Mouse (Mus musculus) lung, postnatal 25 days (tissue): ENCODE measurements at regions not wholly inside any gene's neighbourhood (a gene's known extent, or its start where the extent isn't known, plus 50 kb on each side); places are given as distances from the start of the nearest gene placed in this dataset.

ENCODE experiments used
- DNase-seq: peaks from one replicate; pipeline ENCODE4 v3.0.0; 2022; ENCODE audit warnings: low spot score

DNA sequence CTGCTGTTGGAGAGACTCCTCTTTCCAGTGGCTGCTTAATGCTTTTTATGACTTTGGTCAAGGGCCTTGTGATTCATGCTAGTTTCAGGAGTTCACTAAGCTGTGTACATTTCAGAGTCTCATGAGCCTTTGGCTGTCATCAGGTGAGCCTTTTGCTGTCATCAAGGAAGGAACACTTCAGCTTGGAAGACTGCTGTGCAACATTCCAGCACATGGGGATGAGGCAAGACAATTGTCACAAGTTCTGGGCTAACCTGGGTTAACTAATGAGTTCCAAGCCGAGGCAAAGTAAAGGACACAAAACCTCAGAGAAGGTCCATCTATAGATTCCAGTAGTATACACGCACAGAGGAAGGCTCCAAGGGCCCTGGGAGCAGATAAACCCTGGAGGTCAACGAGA is 124.8 kb upstream of the Eef2kmt start:
- no peak for DNase-seq

DNA sequence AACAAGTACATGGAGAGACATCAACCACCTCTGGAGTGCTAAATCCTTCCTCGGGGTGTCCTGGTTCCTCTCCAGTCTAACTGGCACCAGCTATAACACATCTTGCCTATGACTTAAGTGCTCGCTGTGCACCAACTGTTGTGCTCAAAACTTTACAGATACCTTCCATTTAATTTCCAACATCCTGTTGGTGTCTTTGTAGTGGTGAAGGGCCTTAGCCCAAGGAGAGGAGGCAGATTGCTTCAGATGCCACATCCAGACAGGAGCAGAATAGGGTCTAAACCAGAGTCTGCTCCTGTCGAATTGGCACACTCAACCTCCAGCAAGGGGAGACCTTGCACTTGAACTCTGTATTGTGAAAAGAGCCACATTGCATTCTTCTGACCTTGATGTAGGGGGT is 121.2 kb upstream of the Eef2kmt start:
- DNase-seq, result no peak

DNA sequence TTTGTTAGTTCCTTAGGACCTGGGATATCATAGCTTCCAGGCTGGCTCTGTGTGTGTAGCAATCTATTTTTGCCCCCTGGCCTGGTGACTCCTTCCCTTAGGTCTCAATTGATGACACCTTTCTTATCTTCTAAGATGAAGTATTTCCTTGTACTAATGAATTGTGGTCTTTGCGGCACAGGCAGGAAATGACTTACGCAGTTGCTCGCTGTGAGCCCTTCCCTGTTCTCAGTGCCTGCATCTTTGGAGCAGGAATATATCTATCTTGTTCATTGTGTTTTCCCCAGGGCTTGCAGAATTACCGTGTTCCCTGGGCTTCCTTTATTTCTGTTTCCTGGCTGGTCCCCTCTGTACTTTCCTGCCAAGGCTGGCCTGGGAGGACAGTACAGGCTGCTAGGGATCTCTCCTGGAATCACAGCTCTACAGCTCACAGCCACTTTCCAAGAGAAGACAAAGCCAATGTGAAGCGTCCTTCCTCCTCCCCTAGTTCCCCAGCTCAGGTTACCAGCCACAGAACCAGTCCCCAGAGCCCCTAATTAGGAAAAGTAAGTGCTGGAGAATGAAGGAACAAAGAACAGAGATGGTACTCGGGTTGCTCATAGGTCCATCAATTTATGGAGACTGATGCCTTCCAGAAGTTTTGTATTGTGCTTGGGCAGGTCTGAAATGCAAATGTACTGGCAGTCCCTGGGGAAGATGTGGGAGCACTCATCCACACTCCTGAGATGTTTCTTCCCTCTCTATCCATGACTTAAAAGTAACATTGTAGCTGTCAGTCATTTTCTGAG is 119.2 kb upstream of the Eef2kmt start:
- DNase-seq, result no peak

DNA sequence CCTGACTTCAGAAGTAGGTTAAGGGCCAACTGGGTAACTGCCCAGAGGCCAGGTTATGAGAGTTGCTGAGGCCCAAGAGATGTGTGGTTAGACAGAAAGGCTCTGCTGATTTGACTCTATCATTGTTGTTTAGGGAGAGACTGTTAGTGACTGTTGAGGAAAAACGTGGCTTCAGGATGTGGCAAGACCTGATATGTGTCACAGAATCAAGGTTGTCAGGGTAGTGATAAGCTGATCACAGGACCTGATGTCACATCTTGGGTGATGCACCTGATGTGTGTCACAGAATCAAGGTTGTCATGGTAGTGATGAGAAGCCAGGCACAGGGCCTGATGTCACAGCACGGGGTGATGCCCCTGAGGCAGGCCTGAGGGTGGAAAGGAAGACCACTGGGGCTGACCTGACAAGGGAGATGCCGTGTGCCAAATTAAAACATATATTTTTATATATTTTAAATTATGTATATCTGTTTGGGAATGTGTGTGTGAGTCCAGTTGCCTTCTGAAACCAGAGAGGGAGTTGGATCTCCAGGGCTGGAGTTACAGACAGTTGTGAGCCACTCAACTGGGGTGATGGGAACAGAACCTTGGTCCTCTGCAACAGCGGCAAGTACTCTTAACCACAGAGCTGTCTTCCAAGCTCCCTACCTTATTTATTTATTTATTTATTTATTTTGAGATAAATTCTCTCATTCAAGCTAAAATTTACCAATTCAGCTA is 115.6 kb upstream of the Eef2kmt start:
- no peak for DNase-seq

DNA sequence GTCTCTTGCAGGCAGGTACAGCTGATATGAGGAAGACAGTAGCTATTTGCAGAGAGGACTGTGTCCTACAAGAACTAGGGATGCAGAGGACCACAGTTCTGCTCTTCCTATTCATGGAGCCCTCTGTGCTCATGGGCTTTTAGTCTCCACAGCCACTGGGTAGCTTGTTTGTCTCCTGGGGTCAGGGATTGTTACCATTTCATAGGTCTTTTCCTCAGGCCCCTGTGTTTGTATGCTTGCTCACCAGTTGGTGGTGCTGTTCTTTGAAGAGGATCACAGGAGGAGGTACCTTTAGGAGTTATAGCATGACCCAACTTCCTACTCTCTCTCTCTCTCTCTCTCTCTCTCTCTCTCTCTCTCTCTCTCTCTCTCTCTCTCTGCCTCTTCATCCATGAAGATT is 114.7 kb upstream of the Eef2kmt start:
- DNase-seq, result no peak

DNA sequence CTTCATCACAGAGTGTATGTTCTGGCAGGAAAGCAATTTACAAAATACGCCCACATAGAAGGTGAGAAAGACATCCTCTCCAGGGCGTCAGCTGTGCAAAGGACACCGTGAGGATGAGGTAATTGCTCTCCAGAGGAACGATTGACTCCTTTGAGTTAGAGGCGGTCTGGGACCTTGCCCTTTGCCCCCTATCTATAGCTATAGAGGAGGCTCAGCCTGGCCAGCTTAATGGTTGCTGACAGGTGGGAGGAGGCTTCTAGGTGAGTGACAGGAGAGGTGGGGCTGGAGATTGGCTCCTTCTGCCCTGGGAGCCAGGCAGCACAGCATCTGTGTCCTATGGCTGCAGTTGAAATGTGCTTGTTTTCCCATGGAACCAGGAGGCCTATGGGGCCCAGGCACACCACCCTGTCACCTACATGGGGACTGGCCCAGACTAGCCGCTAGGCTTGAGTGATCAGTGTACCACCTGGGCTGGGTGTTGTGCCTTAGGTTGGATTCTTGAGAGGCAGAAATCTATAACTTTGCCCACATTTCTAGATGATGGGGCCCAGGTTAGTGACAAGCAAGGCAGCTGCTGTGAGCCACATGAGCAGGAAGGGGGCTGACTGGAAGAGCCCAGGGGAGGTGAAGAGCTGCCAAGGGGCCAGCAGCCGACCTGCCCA is 113.2 kb upstream of the Eef2kmt start:
- DNase-seq, result no peak

DNA sequence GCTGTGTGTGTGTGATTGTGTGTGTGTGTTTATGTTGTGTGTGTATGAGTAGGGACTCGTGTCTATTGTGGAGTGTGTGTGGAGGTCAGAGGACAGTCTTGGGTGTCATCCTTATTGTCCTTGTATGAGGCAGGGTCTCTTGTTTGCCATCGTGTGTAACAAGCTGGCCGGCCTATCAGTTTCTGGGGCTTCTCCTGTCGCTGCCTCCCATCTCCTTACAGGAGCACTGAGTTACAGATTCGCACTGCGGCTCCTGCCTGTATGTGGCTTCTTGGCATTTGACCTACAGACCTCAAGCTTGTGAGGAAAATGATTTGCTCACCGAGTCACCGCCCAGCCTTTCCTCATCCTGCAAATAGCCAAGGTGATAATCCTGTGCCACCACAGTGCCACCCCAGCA is 112.6 kb upstream of the Eef2kmt start:
- DNase-seq, result no peak

DNA sequence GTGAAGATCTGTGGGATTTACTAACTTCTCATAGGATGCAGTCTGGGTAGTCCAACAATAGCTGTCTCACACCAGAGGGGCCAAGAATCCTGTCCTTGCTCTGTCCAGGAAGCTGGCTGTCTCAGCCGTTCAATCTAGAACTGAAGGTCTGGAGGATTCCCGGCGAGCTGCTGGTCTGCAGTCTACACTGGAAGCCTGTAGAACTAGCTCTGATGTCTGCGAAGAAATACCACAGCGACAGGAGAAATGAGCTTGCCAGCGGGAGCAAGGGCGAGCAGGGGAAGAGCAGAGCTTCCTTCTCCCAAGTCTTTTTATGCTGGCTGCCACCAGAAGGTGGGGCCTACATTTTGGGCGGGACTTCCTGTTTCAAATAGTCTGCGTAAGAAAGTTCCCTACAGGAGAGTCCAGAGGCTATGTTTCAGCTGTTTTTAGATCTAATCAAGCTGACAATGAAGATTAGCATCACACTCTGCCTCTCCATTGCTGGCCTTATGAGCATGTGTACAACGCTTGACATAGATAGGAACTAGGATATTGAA is 111.9 kb upstream of the Eef2kmt start:
- DNase-seq, result no peak

DNA sequence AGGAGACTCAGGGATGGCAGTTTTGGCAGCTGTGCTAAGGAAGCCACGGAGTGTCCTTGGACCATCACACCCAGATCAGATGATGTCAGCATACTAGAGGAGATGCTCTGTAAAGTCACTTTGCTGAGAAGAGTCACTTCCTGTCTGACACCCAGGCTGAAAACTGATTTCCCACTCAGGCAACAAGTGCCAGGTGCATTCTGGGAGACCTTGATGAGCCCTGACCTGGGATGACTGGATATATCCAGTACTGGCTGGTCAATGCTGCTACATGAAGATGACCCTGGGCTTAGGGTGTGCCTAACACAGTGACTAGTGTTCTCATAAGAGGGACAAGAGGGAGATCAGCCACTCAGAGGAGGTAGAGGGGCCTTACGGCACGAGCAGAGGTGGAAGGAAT is 110.2 kb upstream of the Eef2kmt start:
- no peak for DNase-seq

DNA sequence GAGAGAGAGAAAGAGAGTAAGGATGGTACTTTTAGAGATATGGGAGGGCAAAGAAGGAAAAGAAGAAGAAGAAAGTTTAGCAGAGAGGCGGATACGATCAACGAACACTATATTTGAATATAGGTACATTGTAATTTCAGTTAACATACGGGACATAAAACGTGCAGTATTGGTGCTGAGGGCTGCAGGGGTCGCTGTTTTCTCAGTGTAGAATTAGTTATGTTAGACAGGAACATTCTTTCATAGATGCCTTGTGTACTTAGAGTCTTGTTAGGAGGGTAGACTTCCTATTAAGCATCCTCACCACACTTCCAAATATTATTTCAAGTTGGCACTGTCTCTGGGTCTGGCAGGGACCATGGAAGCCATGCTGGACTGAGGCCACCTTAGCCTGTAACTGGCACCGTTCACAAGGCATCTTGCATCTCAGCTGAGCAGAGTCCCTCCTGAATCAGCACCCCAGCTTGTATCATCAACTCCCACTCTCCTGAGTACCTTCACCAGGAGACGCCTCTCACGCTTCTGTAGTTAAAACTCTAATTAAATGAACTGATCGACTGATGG is 107.3 kb upstream of the Eef2kmt start:
- no peak for DNase-seq

DNA sequence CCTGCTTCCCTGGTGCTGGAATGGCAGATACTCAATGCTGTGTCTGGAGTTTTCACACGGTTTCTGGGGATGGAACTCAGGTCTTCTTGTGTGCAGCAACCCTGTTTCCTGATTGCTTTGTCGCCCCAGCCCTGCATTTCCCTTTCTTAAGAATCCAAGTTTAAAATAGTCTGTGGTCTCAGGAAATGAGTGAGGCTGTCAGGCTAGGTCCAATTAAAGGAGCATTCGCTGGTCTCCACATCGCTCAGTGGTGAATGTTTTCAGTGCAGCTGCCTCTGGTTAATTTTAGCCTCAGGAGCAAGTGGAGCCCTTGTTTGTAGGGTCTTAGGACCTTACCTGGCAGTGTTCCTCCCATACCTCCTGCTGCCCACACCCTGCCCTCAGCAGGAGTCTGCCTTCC is 103.4 kb upstream of the Eef2kmt start:
- DNase-seq, result no peak

DNA sequence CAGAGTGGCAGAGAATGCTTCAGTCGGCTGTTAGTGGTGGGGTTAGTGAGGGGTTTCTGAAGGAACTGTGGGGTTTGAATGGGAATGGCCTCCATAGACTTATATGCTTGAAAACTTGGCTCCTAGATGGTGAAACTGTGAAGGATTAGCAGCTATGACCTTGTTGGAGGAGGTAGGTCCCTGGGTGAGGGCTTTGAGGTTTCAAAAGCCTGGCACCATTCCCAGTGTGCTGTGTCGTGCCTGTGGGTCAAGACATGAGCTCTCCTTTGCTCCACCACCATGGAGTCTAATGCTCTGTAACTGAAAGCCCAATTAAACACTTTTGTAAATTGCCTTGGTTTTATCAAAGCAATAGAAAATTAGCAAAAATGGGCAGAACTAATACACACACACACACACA is 98.1 kb upstream of the Eef2kmt start:
- DNase-seq, result no peak

DNA sequence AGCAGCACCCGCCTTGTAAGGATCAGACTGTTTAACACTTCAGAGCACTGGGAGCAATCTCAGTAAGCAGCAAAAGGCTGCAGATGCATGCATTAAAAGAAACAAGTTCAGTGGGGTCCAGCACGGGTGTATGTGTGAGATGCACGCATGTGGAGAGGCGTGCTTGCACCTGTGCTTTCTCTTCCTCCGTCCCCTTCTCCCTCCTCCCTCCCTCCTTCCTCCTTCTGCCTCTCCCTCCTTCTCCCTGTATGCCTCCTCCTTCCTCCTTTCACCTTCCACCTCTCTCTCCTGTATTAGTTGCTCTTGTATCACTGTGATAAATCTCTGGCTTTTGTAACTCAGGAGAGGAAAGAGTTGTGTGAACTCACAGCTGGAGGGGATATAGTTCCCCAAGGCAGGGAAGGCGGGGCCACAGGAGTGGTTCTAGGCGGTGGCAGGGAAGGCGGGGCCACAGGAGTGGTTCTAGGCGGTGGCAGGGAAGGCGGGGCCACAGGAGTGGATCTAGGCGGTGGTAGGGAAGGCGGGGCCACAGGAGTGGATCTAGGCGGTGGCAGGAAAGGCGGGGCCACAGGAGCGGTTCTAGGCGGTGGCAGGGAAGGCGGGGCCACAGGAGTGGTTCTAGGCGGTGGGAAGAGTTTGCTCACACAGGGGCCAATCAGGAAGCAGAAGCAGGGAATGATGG is 96.2 kb upstream of the Eef2kmt start:
- peak; percentile 43 for DNase-seq

DNA sequence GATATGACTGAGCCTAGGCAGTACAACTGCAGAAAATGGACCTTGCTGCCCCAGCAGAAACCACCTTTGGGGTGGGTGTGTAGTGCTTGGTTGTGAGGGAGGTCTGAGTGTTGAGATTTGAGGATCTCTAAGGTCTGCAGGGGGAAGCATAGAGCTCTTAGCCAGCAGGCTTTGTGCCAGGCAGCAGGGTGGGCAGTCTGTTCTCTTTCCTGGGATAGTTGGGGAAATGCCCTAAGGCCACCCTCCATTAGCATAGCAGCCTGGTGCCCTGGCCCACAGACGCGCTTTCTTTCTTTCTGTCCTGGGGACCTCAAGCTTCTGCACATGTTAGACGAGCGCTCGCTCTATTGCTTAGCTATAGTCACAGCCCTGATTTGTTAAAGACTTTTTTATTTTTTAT is 91.4 kb upstream of the Eef2kmt start:
- DNase-seq, result no peak

DNA sequence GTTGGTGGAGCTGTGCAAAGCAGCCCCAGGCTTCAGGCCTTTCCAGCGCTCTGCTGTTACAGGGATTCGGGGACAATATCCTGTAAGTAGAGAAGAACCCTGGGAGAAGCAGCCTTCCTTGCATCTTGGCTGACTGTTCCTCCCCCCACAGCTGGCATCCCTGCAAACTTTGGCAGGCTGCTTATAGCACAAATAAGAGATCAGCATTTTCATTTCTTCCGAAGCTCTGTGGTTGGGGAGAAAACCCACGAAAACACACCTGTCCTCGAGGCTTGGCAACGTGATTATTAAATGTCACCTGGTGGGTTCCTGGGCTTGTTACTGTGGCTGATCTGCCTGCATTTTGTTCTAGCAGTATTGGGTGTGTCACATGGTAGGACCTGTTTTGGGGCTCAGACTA is 86.5 kb upstream of the Eef2kmt start:
- no peak for DNase-seq

DNA sequence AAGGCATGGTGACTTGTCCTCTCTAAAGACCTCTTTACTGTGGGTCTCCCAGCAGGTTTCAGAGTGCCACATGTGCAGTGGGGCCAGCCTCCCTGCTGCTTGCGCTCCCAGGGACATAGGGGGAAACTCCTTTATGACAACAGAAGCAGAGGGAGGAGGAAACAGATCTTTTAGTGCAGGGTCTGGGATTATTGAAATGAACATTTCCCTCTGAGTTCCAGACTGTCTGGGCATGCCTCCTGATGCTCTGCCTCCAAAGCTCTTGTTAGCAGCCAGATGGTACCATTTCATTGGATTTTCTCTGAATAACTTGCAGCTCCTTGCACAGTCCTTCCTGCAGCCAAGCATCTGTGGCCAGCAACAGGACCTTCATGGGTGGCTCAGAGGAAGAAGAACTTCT is 60.5 kb upstream of the Eef2kmt start:
- no peak for DNase-seq

DNA sequence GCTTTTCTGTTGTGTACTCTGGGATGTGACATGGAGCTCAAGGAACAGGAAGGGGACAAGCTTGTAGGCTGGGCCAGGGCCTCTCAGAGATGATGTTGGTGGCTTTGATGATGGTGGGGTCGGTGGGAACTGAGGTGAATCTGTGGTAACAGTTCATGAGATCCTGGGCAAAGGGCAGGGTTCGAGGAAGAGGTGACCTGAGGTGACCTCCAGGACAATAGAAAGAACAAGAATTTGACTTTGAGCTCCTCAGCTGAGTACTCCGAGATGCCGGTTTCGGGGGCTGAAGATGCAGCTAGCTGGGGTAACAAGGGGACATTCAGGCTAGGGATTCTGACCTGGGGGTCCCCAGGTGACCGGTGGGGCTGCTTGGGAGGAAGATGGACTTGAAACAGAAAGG is 57.5 kb upstream of the Eef2kmt start:
- no peak for DNase-seq

DNA sequence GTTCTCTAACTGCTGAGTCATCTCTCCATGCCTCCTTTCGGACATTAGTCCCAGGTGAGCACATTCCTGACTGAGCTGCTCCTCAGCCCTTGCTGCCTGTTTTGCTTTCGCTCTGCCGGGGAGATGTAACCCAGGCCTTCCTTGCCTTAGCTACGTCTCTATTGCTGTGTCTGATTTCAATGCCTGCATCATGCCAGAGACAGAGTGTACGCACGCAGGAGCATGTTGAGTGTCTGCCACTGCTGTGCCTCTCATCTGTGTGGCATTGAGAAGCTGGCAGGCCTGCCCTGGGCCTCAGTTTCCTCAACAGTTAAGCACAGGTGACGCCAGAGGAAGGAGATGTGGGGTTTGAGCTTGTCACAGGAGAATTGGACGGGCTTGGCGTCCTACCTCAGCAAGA is 55.7 kb upstream of the Eef2kmt start:
- DNase-seq, result no peak

DNA sequence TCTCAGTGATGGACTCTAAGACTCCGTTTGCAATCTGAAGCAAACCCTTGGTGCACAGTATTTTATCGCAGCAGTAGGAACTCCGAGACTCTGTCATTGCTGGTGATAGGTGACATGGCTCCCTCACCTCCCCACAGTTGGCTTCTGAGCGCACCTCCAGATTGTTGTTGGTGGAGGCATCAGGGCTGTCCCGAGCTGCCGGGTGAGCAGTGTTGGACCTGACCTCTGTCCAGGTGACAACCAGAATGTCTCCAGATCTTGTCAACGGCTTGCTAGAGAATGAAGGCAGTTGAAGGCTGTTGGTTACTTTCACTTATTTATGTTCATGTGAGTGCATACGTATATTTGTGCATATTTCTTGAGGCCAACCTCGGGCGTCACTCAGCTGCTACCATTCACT is 55.0 kb upstream of the Eef2kmt start:
- no peak for DNase-seq

DNA sequence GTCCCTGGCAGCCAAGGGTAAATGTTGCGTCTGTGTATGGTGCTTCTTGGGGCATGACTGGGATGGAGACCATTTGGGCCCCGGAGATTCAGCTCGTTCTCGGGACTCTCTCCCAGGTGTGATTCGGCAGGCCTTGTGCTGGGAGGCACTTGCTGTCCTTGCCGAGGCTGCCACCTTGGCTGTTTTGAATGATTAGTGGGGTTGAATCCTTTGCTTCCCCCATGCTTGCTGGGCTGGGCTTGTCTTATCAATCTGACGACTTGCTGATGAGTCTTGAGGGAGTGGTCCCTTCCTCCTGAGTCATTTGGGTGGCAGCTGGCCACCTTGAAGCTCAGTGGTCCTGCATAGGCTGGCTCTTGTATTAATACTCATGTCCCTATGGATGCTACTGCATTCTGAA is 52.0 kb upstream of the Eef2kmt start:
- DNase-seq, result no peak

DNA sequence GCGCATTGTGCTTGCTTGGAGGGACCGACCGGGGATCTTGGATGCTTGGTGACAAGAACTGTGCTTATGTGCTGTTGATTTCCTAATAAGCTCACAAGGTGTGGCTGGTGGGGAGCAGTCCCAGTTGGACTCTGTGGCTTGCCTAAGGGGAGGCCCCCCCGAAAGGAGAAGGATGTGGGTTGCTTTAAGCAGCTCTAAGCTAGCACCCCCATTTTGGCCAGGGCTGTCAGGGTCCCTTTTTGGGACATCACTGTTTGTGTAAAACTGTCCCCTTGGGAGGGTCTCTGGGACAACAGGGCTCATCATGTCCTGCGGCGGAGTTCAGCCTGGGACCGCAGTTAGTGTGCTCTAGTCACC is 51.4 kb upstream of the Eef2kmt start:
- DNase-seq, result no peak

DNA sequence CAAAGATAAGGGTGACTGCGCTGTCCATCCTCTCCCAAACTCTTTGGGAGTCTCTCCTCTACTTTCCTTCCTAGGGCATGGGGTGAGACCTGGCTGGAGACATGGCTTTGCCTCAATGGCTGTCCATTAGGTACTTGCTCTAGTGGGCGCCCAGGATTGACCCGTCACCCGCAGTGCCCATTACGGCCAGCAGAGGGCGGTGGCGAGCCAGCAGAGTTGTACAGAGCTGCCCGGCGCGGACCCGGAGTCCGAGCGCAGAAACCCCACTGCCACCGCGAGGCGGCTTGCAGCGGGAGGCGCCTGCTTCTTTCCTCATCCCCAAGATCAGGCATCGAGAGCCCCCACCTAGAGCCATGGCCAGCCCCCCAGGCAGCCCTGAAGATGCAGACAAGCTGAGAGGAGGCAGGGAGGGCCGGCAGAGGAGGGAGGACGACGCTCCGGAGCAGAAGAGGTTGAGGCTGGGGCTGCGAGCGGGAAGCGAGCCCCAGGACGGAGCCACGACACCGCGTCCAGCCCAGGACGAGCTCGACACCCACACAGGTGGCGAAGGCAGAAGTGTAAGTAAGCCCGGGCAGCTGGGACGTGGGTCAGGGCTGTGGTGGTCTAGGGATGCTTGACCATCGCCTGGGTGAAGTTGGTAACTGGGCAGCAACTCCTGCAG is 50.9 kb upstream of the Eef2kmt start:
- peak; percentile 81 for DNase-seq
